Mouse (Mus musculus) regulatory T cell (primary cell): ENCODE measurements around the gene Ulk3.

Experiments
- in situ Hi-C: fragments of 300-600 bp; cut with MboI, MseI; formaldehyde crosslinking; loops from one replicate; pipeline ENCODE4 v1.15.1; 2025; ENCODE audit warnings: high pct_unique_total_duplicates

Ulk3 gene

DNA sequence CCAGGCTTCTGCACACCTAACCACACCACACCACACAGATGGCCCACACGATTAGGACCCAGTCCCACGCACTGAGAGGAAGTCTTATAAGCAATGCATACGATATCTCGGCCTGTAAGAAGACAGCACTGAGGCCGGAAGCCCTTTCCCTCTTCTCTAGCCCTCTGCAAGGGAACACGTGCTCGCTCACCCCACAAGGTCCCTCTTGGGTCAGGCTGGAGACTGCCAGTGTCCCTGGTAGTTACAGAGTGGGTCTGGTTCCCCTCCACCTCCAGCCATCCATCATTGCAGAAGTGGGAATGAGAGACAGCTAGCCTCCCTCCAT, 54.6 kb downstream of the Ulk3 start:
- in situ Hi-C loops: no loop called here

DNA sequence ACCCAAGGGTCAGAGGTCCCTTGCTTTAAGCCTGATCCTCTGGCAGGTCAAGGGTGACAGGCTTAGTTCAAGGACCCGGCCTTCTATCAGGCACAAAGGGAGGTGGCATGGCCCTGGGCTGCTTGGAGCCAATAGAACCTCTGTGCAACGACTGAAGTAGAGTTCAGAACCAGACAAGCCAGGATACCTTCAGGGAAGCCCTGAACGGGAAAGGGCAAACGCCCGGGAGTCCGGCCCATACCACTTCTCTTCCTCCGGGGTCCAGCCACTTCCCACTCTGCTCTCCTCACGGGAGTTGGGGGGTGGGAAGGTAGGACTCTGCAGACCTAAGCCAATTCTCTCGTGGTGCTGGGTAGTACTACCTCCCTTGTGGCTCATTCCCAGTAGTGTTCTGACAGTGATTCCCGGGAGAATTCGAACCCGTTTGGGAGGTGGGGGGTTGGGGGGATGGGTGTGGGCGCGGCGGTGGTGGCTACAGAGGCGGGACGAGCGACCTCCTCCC, 55.2 kb downstream of the Ulk3 start:
- in situ Hi-C loops: no loop called here

DNA sequence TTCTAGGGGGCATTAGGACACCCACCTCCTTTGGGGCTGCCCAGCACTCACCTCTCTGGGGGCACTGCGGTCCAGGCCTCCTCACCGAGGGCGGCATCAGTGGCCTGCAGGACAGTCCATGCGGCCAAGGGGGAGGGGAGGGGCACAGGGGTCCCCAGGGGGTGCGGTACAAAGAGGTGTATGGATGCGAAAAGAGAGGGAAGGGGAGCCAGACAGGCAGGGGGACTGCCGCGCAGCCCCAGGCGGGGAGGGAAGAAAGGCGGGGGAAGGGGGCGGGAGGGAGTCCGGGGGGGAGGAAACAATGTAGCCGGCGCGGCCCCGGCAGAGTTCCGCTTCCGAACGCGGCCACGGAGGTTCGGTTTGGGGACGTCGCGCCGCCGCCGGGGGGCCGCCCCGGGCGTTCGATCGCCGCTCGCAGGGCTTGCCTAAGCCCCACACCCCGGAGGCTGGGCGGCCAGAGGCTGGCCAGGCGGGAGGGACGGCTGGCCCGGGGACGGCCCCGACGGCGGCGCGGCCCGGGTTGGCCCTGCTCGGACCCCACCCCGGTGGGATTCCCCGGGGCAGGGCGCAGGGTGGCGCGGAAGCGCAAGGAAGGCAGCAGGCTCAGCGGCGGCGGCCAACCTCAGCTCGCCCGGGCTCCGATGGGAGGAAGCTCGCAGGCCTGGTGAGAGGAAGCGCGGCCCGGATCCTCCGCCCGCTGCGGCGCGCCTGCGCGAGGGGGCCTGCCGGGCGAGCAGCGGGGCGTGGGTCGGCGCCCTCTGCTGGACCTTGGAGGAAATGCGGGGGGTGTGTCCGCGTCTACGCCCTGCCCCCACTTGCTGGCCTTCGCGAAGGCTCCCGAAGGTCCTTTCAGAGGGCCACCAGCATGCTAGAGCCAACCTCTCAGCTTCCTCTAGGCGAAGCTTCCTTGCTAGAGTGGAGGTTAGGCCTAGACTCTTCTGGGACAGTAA, 56.0 kb downstream of the Ulk3 start:
- in situ Hi-C loops: no loop called here
